Mouse (Mus musculus) heart, embryonic 11.5 days (tissue): ENCODE measurements around the gene Gm21783. TPM values are rescaled to one million over a fixed set of nuclear protein-coding genes. Genes with fewer than 3 reads are reported as not detected.
"Not testable (repeated sequence)": the region's sequence is repeated elsewhere in the genome, so short reads cannot be mapped to it uniquely, and the experiment has no call there.

ENCODE experiments used
- ATAC-seq: fragments of 200-750 bp; cut with Nextera tagmentation; replicated peaks from 2 replicates; pipeline ENCODE4 v1.8.0; 2017; ENCODE audit warnings: moderate library complexity; ENCODE audit not compliant: insufficient number of reproducible peaks, low FRiP score, low TSS enrichment
- H3K27ac ChIP-seq: fragments of 300-500 bp; sonication (generic); 2 replicates; pipeline ENCODE4 v1.5.1; 2014; ENCODE audit warnings: mild to moderate bottlenecking, low read depth, low read length
- H3K27me3 ChIP-seq: fragments of 300-500 bp; sonication (generic); 2 replicates; pipeline ENCODE4 v1.6.1; 2014; ENCODE audit warnings: mild to moderate bottlenecking, low read length, mixed read lengths; ENCODE audit not compliant: control insufficient read depth, insufficient read depth
- H3K36me3 ChIP-seq: fragments of 300-500 bp; sonication (generic); 2 replicates; pipeline ENCODE4 v1.6.1; 2014; ENCODE audit warnings: mild to moderate bottlenecking, low read length, moderate library complexity, mixed read lengths; ENCODE audit not compliant: control insufficient read depth, insufficient read depth
- H3K4me1 ChIP-seq: fragments of 300-500 bp; sonication (generic); 2 replicates; pipeline ENCODE4 v1.6.1; 2014; ENCODE audit warnings: low read length; ENCODE audit not compliant: control insufficient read depth, insufficient read depth
- H3K4me2 ChIP-seq: fragments of 300-500 bp; sonication (generic); 2 replicates; pipeline ENCODE4 v1.6.1; 2014; ENCODE audit warnings: mild to moderate bottlenecking, moderate library complexity
- H3K4me3 ChIP-seq: fragments of 300-500 bp; sonication (generic); 2 replicates; pipeline ENCODE4 v1.5.1; 2014; ENCODE audit warnings: low read depth, low read length
- H3K9ac ChIP-seq: fragments of 300-500 bp; sonication (generic); 2 replicates; pipeline ENCODE4 v1.6.1; 2014; ENCODE audit warnings: mild to moderate bottlenecking, low read depth, low read length, moderate library complexity
- H3K9me3 ChIP-seq: fragments of 300-500 bp; sonication (generic); replicated peaks from 2 replicates; pipeline ENCODE4 v1.6.1; 2016; ENCODE audit warnings: low read length; ENCODE audit not compliant: control insufficient read depth
- WGBS: fragments of 180-500 bp; shearing (Covaris S2); extraction: QIAGEN DNeasy Blood & Tissue Kit; methylation state at CpG from one replicate; pipeline ENCODE4 v1.1.7; 2014; ENCODE audit not compliant: insufficient replicate concordance; 5-methylcytosine and 5-hydroxymethylcytosine counted together
- polyA plus RNA-seq: library from polyadenylated mRNA; unstranded; fragments of >200 nt; fragmentation: Nextera tagmentation; extraction: Ambion mirVana; gene quantifications from 2 replicates; pipeline ENCODE4 v1.2.1, GENCODE M21; 2014

Gene Gm21783
- not detected in 2 replicates for polyA plus RNA-seq

GRCm38 (mm10) chrY:44981163-44981562 lies at the start of gene Gm21783:
Gene Gm21783, minus strand, starts transcription at chrY:44981263.
- WGBS: no CpG with 5 or more reads among the region's 1 CpGs
- not testable (repeated sequence) for H3K27ac ChIP-seq, H3K4me2 ChIP-seq, H3K36me3 ChIP-seq, ATAC-seq, H3K9me3 ChIP-seq, H3K27me3 ChIP-seq, H3K4me3 ChIP-seq, H3K4me1 ChIP-seq, H3K9ac ChIP-seq
